Mouse (Mus musculus) bone marrow, adult 2 months (tissue): ENCODE data around the gene Nap1l5.

Experiments
- CTCF ChIP-seq: fragments of 200-500 bp; IDR thresholded peaks from 2 replicates; pipeline ENCODE4 v1.5.1; 2011; ENCODE audit warnings: low read length, control low read depth; ENCODE audit not compliant: control insufficient read depth, insufficient read depth
- POLR2A ChIP-seq: fragments of 200-500 bp; IDR thresholded peaks from 2 replicates; pipeline ENCODE4 v1.6.1; 2011; ENCODE audit warnings: low read depth, mild to moderate bottlenecking, control low read depth, low read length, borderline replicate concordance; ENCODE audit not compliant: control insufficient read depth

DNA sequence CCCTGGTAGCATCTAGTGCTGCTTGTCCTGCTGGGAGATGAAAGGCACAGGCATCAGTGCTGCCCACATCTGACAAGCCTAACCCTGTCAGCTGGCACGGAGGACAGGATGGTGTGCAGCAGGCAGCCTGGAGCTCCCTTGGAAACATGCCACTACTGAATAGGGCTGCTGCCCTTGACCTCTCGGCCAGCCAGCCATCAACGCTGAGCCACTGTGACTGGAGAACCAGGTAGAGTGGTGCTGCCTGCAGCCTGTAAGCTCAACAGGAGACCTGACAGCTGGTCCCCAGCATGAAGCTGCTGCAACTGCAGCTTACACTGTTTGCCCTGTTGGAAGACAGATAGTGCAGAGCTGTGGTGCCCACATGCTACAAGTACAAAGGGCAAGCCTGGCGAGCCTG, 27.3 kb downstream of the Nap1l5 start:
- no peak for TF ChIP-seq CTCF
- TF ChIP-seq POLR2A: no peak
